Mouse (Mus musculus): Measurements from ENCODE around the gene Dio2. TPM values are rescaled to one million over a fixed set of nuclear protein-coding genes. Genes with fewer than 3 reads are reported as not detected.

The Dio2 gene
- 0.12 and 0.22 TPM in 2 replicates for polyA plus RNA-seq (2015; fragmentation: Nextera tagmentation; extraction: Ambion mirVana)

DNA sequence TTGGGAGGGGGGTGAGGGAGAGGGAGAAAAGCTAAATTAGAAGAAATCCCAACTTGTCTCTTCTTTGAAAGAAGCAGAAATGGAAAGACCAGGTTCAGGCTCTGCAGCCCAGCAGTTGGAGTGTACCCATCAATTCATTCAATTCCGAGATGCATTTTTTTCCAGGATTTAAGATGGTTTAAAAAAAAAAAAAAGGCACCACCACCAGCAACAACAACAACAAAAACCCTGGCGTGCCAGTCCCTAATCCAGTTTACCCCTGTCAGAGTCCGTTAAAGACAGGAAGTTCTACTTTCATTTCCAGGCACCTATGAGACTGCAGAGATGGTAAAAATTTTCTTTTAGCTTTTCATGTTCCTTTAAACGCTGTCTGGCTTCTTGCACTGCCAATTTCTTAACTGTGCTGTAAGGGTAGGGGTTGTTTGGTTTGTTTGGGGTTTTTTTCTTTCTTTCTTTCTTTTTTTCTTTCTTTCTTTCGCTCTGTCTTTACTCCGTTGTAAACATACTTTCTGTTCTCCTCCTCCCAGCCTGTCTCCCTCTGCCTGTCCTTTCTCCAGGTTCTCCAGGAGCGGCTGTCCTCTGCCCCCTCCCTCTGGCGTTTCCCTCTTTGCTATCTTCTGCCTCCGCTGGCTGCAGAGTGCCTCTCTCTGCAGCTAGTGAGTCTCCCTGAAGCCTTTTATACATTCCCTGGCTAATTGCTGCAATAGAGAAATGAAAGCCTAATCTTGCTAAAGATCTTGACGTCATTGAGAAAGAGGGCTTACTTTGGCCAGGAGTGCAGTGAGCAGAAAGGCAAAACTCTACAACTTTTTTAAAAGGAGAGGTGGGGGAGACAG, at the start of gene Dio2:
Dio2 (minus strand) TSS at position 51 of the 836 bp plus-strand sequence.
- peak; percentile 8 for DNase-seq (ENCODE audit: low spot score)

DNA sequence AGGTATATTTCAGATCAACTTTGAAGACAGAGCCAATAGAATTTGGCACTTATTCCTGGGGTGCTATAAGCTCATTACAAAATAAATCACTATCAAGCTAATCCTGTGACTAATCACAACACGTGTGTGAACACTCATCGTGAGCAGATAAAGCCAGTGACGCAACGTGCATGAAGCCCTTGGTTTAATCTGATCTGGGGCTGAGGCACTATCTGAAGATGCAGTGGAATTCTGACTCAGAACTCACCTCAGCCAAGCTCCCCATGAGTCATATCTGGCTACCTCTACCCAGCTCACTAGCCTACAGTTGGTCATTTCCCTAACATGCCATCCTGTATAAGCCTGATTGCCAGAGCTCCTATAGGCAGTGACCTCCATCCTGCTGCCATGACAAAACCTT, 43.2 kb upstream of the Dio2 start:
- no peak for DNase-seq (ENCODE audit: low spot score)

DNA sequence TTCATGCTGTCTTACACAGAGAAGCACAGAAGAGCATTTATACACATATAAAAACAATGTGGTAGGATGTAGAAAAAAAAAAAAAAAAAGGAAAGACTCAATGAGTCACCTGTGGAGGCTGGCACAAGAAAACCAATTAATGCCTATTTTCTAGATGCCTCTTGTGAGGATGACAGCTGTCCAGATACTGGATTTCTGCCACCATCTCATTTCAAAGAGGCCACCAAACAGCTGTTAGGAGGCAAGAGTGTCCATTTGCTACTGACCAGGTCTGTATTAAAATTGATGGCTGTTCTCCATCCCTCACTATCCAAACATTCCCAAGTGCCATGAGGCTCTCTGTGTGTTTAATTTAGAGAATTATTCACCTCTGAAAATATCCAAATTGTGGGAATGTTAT, 6.5 kb upstream of the Dio2 start:
- no peak for DNase-seq (ENCODE audit: low spot score)

DNA sequence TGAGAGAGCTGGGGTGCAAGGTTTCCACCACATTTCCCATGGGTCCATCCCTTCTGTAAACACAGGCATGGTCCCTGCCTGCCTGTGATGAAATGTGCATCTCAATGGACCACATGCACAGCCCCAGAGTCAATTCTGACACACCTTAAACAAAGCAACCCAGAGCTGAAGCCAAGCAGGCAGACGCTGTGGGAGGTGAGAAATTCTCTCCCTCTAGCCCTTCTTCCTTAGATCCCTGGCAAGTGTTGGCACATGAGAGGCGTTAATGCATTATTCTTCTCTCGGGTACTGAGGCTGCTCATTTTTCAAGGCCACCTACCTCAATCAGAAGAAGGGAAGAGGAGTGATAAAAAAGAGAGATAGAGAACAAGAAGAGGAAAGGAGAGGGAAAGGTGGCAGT, 5.4 kb upstream of the Dio2 start:
- no peak for DNase-seq (ENCODE audit: low spot score)

DNA sequence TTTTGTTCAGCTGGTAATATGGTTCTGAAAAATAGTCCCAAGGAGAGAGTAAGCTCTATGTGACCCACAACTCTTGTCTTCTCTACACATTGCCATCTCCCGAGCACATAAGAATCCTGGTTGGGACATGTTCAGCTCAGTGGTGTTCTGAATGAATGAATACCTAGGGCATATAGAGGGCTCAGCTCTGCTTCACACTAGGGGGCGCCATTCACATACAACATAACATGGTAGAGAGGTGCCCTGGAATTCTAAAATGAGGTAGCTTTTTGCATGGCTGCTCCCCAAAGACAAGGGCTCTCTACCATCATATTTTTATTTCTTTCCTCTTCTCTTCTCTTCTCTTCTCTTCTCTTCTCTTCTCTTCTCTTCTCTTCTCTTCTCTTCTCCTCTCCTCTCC, 2.2 kb upstream of the Dio2 start:
- peak; percentile 47 for DNase-seq (ENCODE audit: low spot score)

DNA sequence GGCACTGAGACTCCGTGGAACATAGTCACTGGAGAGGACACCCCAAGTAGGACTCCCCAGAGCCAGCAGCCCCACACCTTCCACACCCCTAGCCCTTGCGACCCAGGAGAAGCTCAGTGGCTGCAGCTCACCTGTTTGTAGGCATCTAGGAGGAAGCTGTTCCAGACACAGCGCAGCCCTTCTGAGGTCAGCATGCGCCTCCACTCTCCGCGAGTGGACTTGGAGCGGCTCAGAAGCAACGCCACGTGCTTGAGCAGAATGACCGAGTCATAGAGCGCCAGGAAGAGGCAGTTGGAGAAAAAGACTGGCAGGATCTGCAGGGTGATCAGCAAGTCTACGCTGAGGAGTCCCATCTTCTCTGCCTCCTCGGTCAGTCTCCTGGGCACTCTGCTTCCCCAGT, 306 bp downstream of the Dio2 start:
- no peak for DNase-seq (ENCODE audit: low spot score)

DNA sequence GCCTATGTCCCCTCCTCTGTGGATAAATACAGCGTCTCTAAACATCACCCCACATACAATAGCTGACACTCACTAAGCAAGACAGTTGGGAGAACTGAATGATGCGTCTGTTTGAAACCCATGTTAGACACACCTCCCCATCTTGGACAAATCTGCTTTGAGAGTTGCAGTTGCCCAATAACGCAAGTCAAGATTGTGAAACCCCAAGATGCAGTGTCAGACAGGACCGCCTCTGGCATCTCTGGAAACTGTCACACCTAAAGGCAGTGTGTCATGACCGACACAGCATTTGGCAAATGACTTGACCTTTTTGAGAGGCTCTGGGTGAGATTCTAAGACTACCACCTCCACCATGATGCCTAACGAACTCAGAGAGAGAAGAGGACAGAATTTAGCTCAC, 2.8 kb downstream of the Dio2 start:
- DNase-seq (ENCODE audit: low spot score), result no peak

DNA sequence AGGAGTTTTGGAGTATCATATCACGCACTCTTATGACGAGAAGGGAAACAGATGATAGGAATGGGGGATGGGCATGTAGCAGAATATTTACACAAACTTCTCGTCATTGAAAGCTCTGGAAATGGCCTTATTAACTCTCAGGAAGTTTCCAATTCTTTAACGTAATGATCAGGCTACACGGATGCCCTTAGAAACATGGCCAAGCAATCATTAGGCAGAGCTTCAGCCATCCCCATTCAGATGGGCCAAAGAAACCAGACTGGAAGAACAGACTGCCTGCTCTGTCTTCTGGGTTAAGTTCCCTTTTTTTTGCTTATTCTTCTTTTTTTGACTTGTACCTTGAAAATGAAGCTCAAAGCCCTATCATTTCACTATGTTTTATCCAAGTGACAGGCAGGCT, 3.7 kb downstream of the Dio2 start:
- no peak for DNase-seq (ENCODE audit: low spot score)

DNA sequence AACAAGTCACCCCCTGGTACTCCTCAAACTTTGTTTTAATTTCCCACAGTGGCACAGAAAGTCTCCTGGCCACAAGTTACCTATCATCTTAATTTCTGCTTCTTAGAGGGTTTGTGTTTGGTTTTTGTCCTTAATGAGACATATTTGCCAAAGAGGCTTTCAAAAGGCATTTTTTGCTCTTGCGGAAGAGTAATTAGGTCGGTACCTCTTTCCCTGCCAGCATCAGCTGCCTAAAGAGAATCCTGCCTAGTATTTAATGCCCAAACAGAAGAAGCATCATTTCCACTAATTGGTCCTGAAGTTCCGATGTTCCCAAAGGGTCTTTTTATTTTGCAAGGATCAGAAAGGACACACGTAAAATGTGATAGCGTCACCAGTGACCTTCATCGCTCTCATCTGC, 4.5 kb downstream of the Dio2 start:
- DNase-seq (ENCODE audit: low spot score), result no peak

DNA sequence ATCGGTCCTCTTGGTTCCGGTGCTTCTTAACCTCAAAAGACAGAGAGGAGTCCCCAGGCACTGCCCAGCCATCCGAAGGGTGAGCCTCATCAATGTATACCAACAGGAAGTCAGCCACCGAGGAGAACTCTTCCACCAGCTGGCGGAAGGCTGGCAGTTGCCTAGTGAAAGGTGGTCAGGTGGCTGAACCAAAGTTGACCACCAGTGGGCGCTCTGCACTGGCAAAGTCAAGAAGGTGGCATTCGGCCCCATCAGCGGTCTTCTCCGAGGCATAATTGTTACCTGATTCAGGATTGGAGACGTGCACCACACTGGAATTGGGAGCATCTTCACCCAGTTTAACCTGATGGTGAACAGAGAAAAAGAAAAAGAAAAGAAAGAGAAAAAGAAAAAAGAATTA, 8.6 kb downstream of the Dio2 start:
- peak; percentile 47 for DNase-seq (ENCODE audit: low spot score)

DNA sequence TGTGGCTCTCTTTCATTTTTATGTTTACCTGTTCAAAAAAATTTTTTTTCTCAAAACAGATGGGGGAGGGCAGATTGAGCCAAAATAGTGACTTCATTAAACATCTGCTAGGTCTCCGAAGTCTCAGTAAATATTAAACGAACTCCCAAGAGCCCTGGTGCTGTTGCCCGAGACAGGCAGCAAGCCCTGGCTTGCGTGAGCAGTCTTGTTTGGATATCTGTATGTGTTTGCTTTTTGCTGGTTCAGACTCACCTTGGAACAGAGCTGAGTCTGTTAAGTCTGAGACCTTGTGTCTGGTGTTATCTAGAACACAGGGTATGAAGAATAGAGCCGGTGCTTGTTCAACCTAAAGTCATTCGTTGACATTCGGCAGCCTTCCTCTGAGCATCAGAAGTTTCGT, 13.1 kb downstream of the Dio2 start:
- no peak for DNase-seq (ENCODE audit: low spot score)

DNA sequence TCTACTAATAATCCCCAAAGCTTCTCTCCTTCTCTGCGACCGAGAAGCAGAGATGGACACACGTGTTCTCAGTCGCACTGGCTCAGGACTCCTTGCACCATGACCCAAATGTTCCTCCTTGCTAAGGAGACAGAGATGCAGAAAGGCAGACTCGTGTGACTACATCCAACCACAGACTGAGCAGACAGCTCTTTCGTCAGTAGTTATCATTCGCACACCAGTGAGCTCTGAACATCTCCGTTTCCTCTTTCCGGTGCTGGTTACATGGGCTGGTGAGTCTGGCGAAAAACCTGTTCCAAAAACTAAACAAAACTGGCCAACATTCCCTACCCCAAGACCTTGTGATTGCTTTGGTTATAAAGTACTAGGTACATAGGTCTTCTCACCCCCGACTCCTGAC, 13.6 kb downstream of the Dio2 start:
- no peak for DNase-seq (ENCODE audit: low spot score)

DNA sequence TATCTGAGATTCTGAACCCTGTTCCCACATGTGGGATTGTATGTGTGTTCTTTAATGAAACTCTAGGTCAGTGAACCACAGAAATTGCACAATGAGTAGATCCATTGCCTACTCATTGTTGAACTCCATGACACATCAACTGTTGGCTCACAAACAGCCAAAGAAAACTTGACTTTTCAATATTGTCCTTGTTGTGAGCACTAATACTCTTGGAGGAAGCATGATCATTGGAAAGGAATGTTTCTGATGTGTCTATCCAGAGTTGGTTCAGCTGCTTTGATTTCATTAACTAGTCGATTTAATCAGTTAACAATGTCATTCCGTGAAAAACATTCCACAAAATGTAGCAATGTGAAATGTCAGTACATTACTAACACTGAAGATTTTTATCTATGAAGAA, 44.1 kb downstream of the Dio2 start:
- no peak for DNase-seq (ENCODE audit: low spot score)
